In the genomic region with DNA sequence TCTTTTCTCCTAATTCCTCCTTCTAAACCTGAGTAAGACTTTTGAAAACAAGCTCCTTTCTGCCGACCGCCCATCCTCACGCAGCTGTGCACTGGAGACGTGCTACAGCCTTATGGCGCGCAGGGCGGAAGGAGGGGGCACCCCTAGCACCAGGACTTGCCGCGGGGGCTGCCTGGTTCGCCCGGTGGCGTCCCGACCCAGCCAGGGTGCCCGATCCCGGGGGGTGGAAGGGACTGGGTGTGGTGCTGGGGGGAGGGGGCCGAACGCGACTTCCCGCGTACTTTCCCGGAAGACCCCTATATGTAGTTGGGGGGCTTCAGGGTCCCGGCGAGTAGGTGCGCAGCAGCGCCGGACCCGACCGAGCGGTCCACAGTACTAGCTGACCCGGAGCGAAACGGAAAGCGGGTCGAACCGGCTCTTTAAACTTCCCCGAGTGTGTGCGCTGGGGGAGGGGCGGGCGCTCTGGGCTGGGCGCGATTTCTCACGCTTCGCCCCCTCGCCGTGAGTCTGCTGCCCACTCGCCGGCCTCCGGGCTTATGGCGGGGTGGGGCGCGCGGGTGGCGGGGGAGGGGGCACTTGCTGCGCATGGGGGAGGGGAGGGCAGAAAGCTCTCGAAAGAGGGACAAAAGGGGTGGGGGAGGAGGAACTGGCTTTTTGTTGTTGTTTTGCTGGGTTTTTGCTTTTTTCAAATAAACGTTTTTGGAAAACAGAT, we compare ENCODE assay signal across 1 mouse cellular context.
TF ChIP-seq lines count a peak whose summit lies in the region.

No protein-coding gene starts in this region.

TF ChIP-seq in CH12.LX, 34 proteins besides CTCF, POLR2A, EP300 and RAD21 (continued from another document):
- TF ChIP-seq MXI1 (IDR thresholded peaks at IDR 0.05; ENCODE audit: low read depth, low read length) (0 out of 2 replicates have a peak, but pooled peaks have one; percentile 55), NRF1 (IDR thresholded peaks at IDR 0.05; ENCODE audit: low read depth, low read length) (no peak; the same call in 1 of the 2 replicates), E2F4 (IDR thresholded peaks at IDR 0.05; ENCODE audit: insufficient replicate concordance, low read depth, low read length) (no peak), CHD2 (IDR thresholded peaks at IDR 0.05; ENCODE audit: low read length) (peak; percentile 28; the same call in 1 of the 2 replicates), TBP (conservative IDR thresholded peaks at IDR 0.05; ENCODE audit: low read depth, low read length) (0 out of 2 replicates have a peak, but pooled peaks have one; percentile 44), KAT2A (IDR thresholded peaks at IDR 0.05; ENCODE audit: insufficient replicate concordance, low read length) (no peak), ZMIZ1 (IDR thresholded peaks at IDR 0.05; ENCODE audit: low read depth, low read length) (peak; percentile 78), ETS1 (conservative IDR thresholded peaks at IDR 0.05; ENCODE audit: low read depth, low read length) (peak; percentile 37; the same call in 1 of the 2 replicates), MAZ (IDR thresholded peaks at IDR 0.05; ENCODE audit: low read depth, low read length) (peak; percentile 53; the same call in 1 of the 2 replicates), NELFE (IDR thresholded peaks at IDR 0.05; ENCODE audit: low read depth, low read length) (0 out of 2 replicates have a peak, but pooled peaks have one; percentile 30)
